14 mouse cellular contexts compared by ENCODE assay signal in the genomic region with DNA sequence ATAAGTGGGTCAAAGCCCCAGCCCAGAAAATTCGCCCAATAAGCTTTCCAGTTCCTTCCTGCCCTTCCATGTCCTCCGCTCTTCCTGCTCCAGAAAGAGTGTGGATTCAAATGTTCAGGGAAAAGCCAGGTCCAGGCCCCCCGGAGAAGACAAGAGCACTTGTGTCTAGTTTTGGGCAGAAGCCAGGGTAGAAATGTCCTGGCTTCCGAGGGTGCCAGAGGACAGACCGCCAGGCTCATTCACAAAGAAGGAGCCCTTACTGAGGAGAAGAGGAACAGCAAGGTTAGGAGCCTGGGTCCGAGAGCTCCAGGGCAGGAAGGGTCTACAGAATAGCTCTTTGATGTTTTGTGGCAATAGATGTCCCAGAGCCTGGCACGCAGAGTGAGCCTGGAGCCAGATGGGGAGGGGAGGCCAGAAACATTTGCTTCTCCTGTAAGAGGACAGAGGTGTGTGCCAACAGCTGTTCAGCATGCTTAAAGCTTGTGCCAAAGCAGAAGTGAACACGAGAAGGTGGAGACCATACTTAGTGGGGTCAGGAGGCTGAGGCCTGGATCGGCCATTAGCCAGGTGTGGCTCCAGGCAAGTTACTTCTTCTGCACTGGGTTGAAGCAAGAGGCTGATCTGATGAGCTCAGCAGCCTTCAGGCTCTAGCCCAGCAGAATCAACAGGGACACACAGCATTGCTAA. TPM values are rescaled to one million over a fixed set of nuclear protein-coding genes. Genes with fewer than 3 reads are reported as not detected.
A peak's percentile ranks its signal among the peaks of the same experiment; 100 is the strongest.
DNase-seq lines count a peak whose midpoint lies in the region; ATAC-seq and TF ChIP-seq lines count a peak whose summit lies in the region.
"Had no signal": no experiment of that assay in that cellular context is flagged by ENCODE, and none has a peak within 500 bp of the region (broad histone marks: within the 10 kb centered on the region; RNA-seq: fewer than 3 reads in every experiment).

No protein-coding gene starts in this region.

- no peak for TF ChIP-seq EP300 in ES-Bruce4 (IDR thresholded peaks at IDR 0.05; ENCODE audit: insufficient read depth, low read depth, low read length)

- H3K9me3 ChIP-seq in ES-Bruce4 (replicated peaks; ENCODE audit: control insufficient read depth, insufficient read depth, low read length, poor library complexity, severe bottlenecking) = no peaks in the 10 kb centered on the region
- no peaks in the 10 kb centered on the region for H3K9me3 ChIP-seq in embryonic facial prominence, embryonic 14.5 days (ENCODE audit: control insufficient read depth, low read length)
- H3K9me3 ChIP-seq in liver, embryonic 12.5 days (replicated peaks) = no peaks in the 10 kb centered on the region

- no peak for TF ChIP-seq CTCF in ES-Bruce4 (IDR thresholded peaks at IDR 0.05; ENCODE audit: low read depth, low read length)

- DNase-seq in frontal cortex, postnatal 36 days (ENCODE audit: low spot score in 2 of 2) = no peak
- peak; percentile 57 for DNase-seq in left cerebral cortex, adult 11 months (ENCODE audit: low spot score)
- DNase-seq in left cerebral cortex, adult 18-20 months (ENCODE audit: low spot score in 2 of 2) = no peak
- DNase-seq in embryonic facial prominence, embryonic 14.5 days (ENCODE audit: low spot score) = peak; percentile 18
- DNase-seq: heart, adult 2 months; thymus, postnatal 36 days had no signal

- H3K27ac ChIP-seq in ES-Bruce4 (ENCODE audit: insufficient read depth, low read length) = peak overlapping the region; percentile 16
- no peak overlapping the region for H3K27ac ChIP-seq in embryonic facial prominence, embryonic 14.5 days (replicated peaks; ENCODE audit: low read depth, low read length)
- no peak overlapping the region for H3K27ac ChIP-seq in liver, embryonic 12.5 days
- H3K27ac ChIP-seq: heart, adult 2 months; kidney, postnatal 0 days; macrophage had no signal

- no peak overlapping the region for H3K4me2 ChIP-seq in embryonic facial prominence, embryonic 14.5 days (ENCODE audit: low read depth, low read length)
- no peak overlapping the region for H3K4me2 ChIP-seq in liver, embryonic 12.5 days

- ATAC-seq in frontal cortex, adult (ENCODE audit: low TSS enrichment) = peak; percentile 26; the same call in 1 of the 2 replicates
- ATAC-seq in embryonic facial prominence, embryonic 14.5 days (ENCODE audit: low read depth) = no peak
- no peak for ATAC-seq in liver, embryonic 12.5 days

- WGBS in embryonic facial prominence, embryonic 14.5 days = 64% methylated on average over 9 of the region's 9 CpGs
- WGBS in liver, embryonic 12.5 days (ENCODE audit: insufficient replicate concordance) = 69% methylated on average over 9 of the region's 9 CpGs

- no peak overlapping the region for H3K9ac ChIP-seq in ES-Bruce4 (ENCODE audit: low read depth, poor library complexity, severe bottlenecking)
- H3K9ac ChIP-seq in embryonic facial prominence, embryonic 14.5 days (ENCODE audit: low read depth, low read length) = no peak overlapping the region
- H3K9ac ChIP-seq in liver, embryonic 12.5 days = no peak overlapping the region

- TF ChIP-seq POLR2A in ES-Bruce4 (IDR thresholded peaks at IDR 0.05; ENCODE audit: insufficient read depth, low read length) = no peak

- peaks cover 2% of the 10 kb centered on the region for H3K4me1 ChIP-seq in ES-Bruce4 (ENCODE audit: control insufficient read depth, insufficient read depth, low read length)
- H3K4me1 ChIP-seq in embryonic facial prominence, embryonic 14.5 days (ENCODE audit: control insufficient read depth, insufficient read depth, low read length) = no peaks in the 10 kb centered on the region
- H3K4me1 ChIP-seq in liver, embryonic 12.5 days = no peaks in the 10 kb centered on the region

- no peaks in the 10 kb centered on the region for H3K27me3 ChIP-seq in ES-Bruce4 (ENCODE audit: control insufficient read depth, insufficient read depth, low read length, poor library complexity, severe bottlenecking)
- H3K27me3 ChIP-seq in embryonic facial prominence, embryonic 14.5 days (replicated peaks; ENCODE audit: control insufficient read depth, insufficient read depth, low read length) = no peaks in the 10 kb centered on the region
- no peaks in the 10 kb centered on the region for H3K27me3 ChIP-seq in liver, embryonic 12.5 days (replicated peaks)
- H3K27me3 ChIP-seq: CH12.LX had no signal

- no peak overlapping the region for H3K4me3 ChIP-seq in ES-Bruce4 (ENCODE audit: low read depth, low read length)
- H3K4me3 ChIP-seq in embryonic facial prominence, embryonic 14.5 days (ENCODE audit: low read depth, low read length) = no peak overlapping the region
- H3K4me3 ChIP-seq in liver, embryonic 12.5 days = no peak overlapping the region
- H3K4me3 ChIP-seq: heart, adult 2 months had no signal

- no peaks in the 10 kb centered on the region for H3K36me3 ChIP-seq in ES-Bruce4 (ENCODE audit: control insufficient read depth, insufficient read depth, low read length, poor library complexity, severe bottlenecking)
- no peaks in the 10 kb centered on the region for H3K36me3 ChIP-seq in embryonic facial prominence, embryonic 14.5 days (ENCODE audit: control insufficient read depth, insufficient read depth, low read length)
- no peaks in the 10 kb centered on the region for H3K36me3 ChIP-seq in liver, embryonic 12.5 days

RNA-seq across cellular contexts. Expression of a gene that starts 35.8 kb away (rescaled TPM):
- 100 to 1,000 TPM; 161 to 167 TPM for total RNA-seq in left cerebral cortex, adult 18-20 months (2021)
- 6.0 and 7.9 TPM in 2 replicates for polyA plus RNA-seq in ES-Bruce4 (2011; ENCODE audit: insufficient read depth, insufficient read length, low read depth, missing spikeins)
- polyA plus RNA-seq in embryonic facial prominence, embryonic 14.5 days (2014; fragmentation: Nextera tagmentation; extraction: Ambion mirVana) = 22.9 and 30.6 TPM in 2 replicates
- 3.1 and 5.2 TPM in 2 replicates for polyA plus RNA-seq in liver, embryonic 12.5 days (2016; fragmentation: Nextera tagmentation; extraction: Ambion mirVana)

RNA-seq across cellular contexts. Expression of a gene that starts 43.1 kb away (rescaled TPM):
- 1 to 10 TPM in 1 of 2 experiments, under 1 TPM in 1; 0.95 to 1.4 TPM for total RNA-seq in left cerebral cortex, adult 18-20 months (2021)
- polyA plus RNA-seq in ES-Bruce4 (2011; ENCODE audit: insufficient read depth, insufficient read length, low read depth, missing spikeins) = 4.9 and 5.8 TPM in 2 replicates
- 0.84 and 0.90 TPM in 2 replicates for polyA plus RNA-seq in embryonic facial prominence, embryonic 14.5 days (2014; fragmentation: Nextera tagmentation; extraction: Ambion mirVana)
- polyA plus RNA-seq in liver, embryonic 12.5 days (2016; fragmentation: Nextera tagmentation; extraction: Ambion mirVana) = 0.04 and 0.08 TPM in 2 replicates
- total RNA-seq: CH12.LX had no signal
- polyA plus RNA-seq: macrophage had no signal

RNA-seq across cellular contexts. Expression of a gene that starts 49.8 kb away (rescaled TPM):
- total RNA-seq in left cerebral cortex, adult 18-20 months (2021) = not detected
- not detected in 2 replicates for polyA plus RNA-seq in ES-Bruce4 (2011; ENCODE audit: insufficient read depth, insufficient read length, low read depth, missing spikeins)
- 0.41 and 3.3 TPM in 2 replicates for polyA plus RNA-seq in embryonic facial prominence, embryonic 14.5 days (2014; fragmentation: Nextera tagmentation; extraction: Ambion mirVana)
- not detected in 2 replicates for polyA plus RNA-seq in liver, embryonic 12.5 days (2016; fragmentation: Nextera tagmentation; extraction: Ambion mirVana)
- total RNA-seq: CH12.LX; heart, adult 2 months; liver, adult 2 months had no signal
- polyA plus RNA-seq: liver, adult 2 months; macrophage; stomach, embryonic 14.5 days had no signal

Comparison
In these comparisons a context has a peak if more than half of its experiments do, and no peak if none do; other contexts are left out.
1. DNase-seq: peak in left cerebral cortex, adult 11 months (single experiment) and embryonic facial prominence, embryonic 14.5 days (single experiment); none in frontal cortex, postnatal 36 days (0 of 2) and left cerebral cortex, adult 18-20 months (0 of 2).